Mouse (Mus musculus) C2C12 (cell line): ENCODE data around the gene Bpifb5. TPM values are rescaled to one million over a fixed set of nuclear protein-coding genes. Genes with fewer than 3 reads are reported as not detected.
A peak's percentile ranks its signal among the peaks of the same experiment; 100 is the strongest.
"Not testable (repeated sequence)": the region's sequence is repeated elsewhere in the genome, so short reads cannot be mapped to it uniquely, and the experiment has no call there.

Experiments used
- H3K27me3 ChIP-seq: one replicate; pipeline ENCODE4 v1.6.1; 2011; ENCODE audit not compliant: control insufficient read depth, insufficient read depth, insufficient read length
- H3K36me3 ChIP-seq: one replicate; pipeline ENCODE4 v1.6.1; 2011; ENCODE audit not compliant: control insufficient read depth, insufficient read depth
- H3K4me3 ChIP-seq: one replicate; pipeline ENCODE4 v1.5.1; 2011; ENCODE audit warnings: mild to moderate bottlenecking, control low read depth; ENCODE audit not compliant: poor library complexity, insufficient read depth, severe bottlenecking
- H3K79me2 ChIP-seq: one replicate; pipeline ENCODE4 v1.6.1; 2011; ENCODE audit not compliant: control insufficient read depth, insufficient read depth
- H3K79me3 ChIP-seq: one replicate; pipeline ENCODE4 v1.6.1; 2011; ENCODE audit warnings: low read depth, control low read depth
- H3ac ChIP-seq: one replicate; pipeline ENCODE3; 2011; ENCODE audit warnings: low read depth; ENCODE audit not compliant: control insufficient read depth, insufficient read length
- CEBPB ChIP-seq: IDR thresholded peaks from one replicate; pipeline ENCODE4 v1.6.1; 2011; ENCODE audit warnings: low read depth, mild to moderate bottlenecking, control low read depth, moderate library complexity
- CTCF ChIP-seq: IDR thresholded peaks from one replicate; pipeline ENCODE4 v1.5.1; 2011; ENCODE audit not compliant: control insufficient read depth, insufficient read depth, insufficient read length
- FOSL1 ChIP-seq: IDR thresholded peaks from one replicate; pipeline ENCODE4 v1.8.0; 2011; ENCODE audit warnings: mild to moderate bottlenecking, low read length; ENCODE audit not compliant: poor library complexity, insufficient read depth, severe bottlenecking
- MAX ChIP-seq: IDR thresholded peaks from one replicate; pipeline ENCODE4 v1.6.1; 2011; ENCODE audit warnings: mild to moderate bottlenecking, control low read depth
- MYOD1 ChIP-seq: IDR thresholded peaks from one replicate; pipeline ENCODE4 v1.6.1; 2011; ENCODE audit warnings: low read depth; ENCODE audit not compliant: control insufficient read depth, insufficient read length
- MYOG ChIP-seq: IDR thresholded peaks from one replicate; pipeline ENCODE4 v1.6.1; 2011; ENCODE audit not compliant: control insufficient read depth, insufficient read length; ENCODE audit errors: extremely low read depth
- USF1 ChIP-seq: IDR thresholded peaks from one replicate; pipeline ENCODE4 v1.6.1; 2011; ENCODE audit warnings: low read depth, mild to moderate bottlenecking, control low read depth, moderate library complexity
- long read RNA-seq, 2 experiments: library from polyadenylated mRNA; unstranded; transcript quantifications; one replicate each; pipeline ENCODE4 v2.0.0; 2019 to 2020
- polyA plus RNA-seq: library from polyadenylated mRNA; unstranded; fragments of >200 nt; fragmentation: generic; extraction: Trizol; gene quantifications from one replicate; pipeline ENCODE4 v1.2.1, GENCODE M21; 2012; ENCODE audit warnings: missing spikeins

The Bpifb5 gene
- polyA plus RNA-seq, result not detected
- long read RNA-seq, experiment 1, result 0 reads
- long read RNA-seq, experiment 2, result 0 reads

- TF ChIP-seq MYOG (no peak), USF1 (no peak), CEBPB (no peak), MAX (no peak), MYOD1 (no peak), FOSL1 (no peak), CTCF (no peak)
- Histone ChIP-seq H3K4me3 (no peak within 1 kb of the TSS), H3K79me3 (no peaks in the 10 kb centered on the region), H3K79me2 (no peaks in the 10 kb centered on the region), H3ac (no peak within 1 kb of the TSS), H3K27me3 (peaks cover 16% of the 10 kb centered on the region), H3K36me3 (no peaks in the 10 kb centered on the region)
Measured at GRCm38 (mm10) chr2:154223265-154223916, at the start of gene Bpifb5. Gene Bpifb5 (plus strand): TSS chr2:154223742.

- not testable (repeated sequence) for H3K79me2 ChIP-seq, H3K36me3 ChIP-seq, H3ac ChIP-seq, H3K79me3 ChIP-seq, H3K4me3 ChIP-seq, H3K27me3 ChIP-seq
Measured at GRCm38 (mm10) chr2:154181900-154182299, 41.6 kb upstream of the Bpifb5 start.

- H3K79me3 ChIP-seq, H3K79me2 ChIP-seq, H3K4me3 ChIP-seq, H3K36me3 ChIP-seq, H3K27me3 ChIP-seq, H3ac ChIP-seq: not testable (repeated sequence)
Measured at GRCm38 (mm10) chr2:154183061-154183460, 40.5 kb upstream of the Bpifb5 start.

- Histone ChIP-seq H3K36me3 (no peaks in the 10 kb centered on the region), H3ac (no peak overlapping the region), H3K4me3 (no peak overlapping the region), H3K79me2 (no peaks in the 10 kb centered on the region), H3K27me3 (no peaks in the 10 kb centered on the region), H3K79me3 (no peaks in the 10 kb centered on the region)
- no peak for TF ChIP-seq MYOG
- no peak for TF ChIP-seq MAX
- no peak for TF ChIP-seq CEBPB
- TF ChIP-seq CTCF, result no peak
- no peak for TF ChIP-seq USF1
- TF ChIP-seq FOSL1, result no peak
- no peak for TF ChIP-seq MYOD1
Measured at GRCm38 (mm10) chr2:154185319-154185718, 38.2 kb upstream of the Bpifb5 start.

- no peaks in the 10 kb centered on the region for H3K36me3 ChIP-seq
- no peak overlapping the region for H3K4me3 ChIP-seq
- H3K27me3 ChIP-seq, result no peaks in the 10 kb centered on the region
- TF ChIP-seq CEBPB (no peak), FOSL1 (no peak), MYOD1 (no peak), MYOG (no peak), USF1 (no peak), MAX (no peak), CTCF (no peak)
- no peaks in the 10 kb centered on the region for H3K79me2 ChIP-seq
- H3K79me3 ChIP-seq, result no peaks in the 10 kb centered on the region
- H3ac ChIP-seq, result no peak overlapping the region
Measured at GRCm38 (mm10) chr2:154185748-154186147, 37.8 kb upstream of the Bpifb5 start.

GRCm38 (mm10) chr2:154187468-154187867, 36.1 kb upstream of the Bpifb5 start:
- Histone ChIP-seq H3K27me3 (no peaks in the 10 kb centered on the region), H3K79me3 (no peaks in the 10 kb centered on the region), H3ac (no peak overlapping the region), H3K4me3 (no peak overlapping the region), H3K79me2 (no peaks in the 10 kb centered on the region), H3K36me3 (no peaks in the 10 kb centered on the region)
- TF ChIP-seq USF1 (peak; percentile 77), CTCF (no peak)
